Mouse (Mus musculus): ENCODE measurements at regions not wholly inside any gene's neighbourhood (a gene's known extent, or its start where the extent isn't known, plus 50 kb on each side); places are given as distances from the start of the nearest gene placed in this dataset.
A peak's percentile ranks its signal among the peaks of the same experiment; 100 is the strongest.

DNA sequence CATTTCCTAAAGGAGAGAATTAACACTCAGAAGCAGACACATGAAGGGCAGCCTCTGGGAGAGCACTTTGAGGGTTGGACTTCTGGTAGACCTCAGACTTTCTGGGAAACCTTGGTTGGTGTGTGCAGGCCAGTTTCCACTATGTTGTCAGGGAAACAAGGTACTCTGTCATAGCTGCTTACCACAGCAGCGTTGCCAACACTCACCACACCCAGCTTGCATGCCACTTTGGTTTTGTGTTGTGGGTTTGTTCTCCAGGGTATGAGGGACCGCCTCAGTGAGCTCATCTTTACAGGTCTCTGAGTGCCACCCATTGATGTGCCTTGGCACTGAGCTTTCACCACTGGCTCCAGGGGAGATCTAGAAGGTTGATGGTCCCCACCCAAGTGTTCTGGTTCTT, 62.8 kb upstream of the Ywhaq start:
- no peak for DNase-seq

DNA sequence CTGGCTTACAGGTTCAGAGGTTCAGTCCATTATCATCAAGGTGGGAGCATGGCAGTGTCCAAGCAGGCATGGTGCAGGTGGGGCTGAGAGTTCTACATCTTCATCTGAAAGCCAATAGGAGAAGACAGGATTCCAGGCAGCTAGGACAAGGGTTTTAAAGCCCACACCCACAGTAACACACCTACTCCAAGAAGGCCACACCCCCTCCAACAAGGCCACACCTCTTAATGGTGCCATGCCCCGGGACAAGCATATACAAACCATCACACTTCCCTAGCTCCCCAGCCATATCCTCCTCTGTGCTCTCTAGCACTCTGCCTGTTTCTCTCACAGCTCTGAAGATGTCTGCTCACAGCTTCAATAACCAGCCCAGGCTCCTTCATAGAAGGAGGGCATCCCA, 61.8 kb upstream of the Ywhaq start:
- no peak for DNase-seq

DNA sequence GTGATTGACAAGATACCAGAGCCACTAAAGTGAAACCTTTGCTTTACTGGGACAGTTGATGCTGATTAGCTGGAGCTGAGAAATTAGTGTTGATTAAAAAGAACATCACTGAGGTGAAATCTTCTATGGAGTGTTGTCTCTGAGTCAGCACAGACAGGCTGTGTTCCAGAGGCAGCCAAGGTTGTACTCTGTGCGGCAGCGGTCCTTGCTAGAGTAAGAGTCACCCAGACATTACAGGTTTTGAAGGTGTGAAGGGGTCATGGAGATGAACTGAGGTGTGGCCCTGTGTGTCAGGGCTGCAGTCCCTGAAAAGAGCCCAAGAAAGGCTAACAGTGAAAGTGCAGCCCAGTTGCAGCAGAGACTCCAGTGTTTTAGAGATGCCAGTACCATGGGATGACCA, 59.1 kb upstream of the Ywhaq start:
- no peak for DNase-seq

DNA sequence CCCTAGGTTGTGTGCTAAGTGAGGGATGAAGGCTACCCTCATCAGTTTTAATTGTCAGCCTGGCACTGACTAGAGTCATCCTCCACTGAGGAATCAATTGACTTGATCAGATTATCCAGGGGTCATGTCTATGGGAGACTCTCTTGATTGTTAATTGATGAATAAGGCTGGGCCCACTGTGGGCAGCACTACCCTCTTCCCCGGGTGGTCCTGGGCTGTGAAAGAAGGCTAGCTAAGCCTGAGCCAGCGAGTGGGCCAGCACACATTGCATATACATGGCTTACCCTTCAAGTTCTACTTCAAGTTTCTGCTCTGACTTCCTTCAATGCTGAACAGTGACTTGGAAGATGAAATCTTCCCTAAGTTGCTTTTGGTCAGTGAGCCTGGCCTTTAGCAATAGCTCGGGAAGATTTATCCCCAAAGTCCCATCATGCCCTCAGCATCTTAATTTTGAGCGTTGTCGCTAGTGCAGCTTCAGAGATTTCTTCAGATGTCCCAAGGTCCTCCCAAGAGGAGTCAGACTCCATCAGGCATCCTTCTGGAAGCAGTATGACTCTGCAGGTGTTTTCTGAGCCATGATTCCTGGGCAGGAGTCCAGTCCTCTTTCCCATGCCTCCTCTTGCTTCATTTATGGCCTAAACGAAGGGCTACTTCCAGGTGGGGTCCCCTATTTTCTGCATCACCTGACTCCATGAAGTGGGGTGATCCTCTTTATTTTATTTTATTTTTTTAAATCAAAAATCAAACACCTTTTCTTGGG, 55.7 kb upstream of the Ywhaq start:
- DNase-seq: no peak

DNA sequence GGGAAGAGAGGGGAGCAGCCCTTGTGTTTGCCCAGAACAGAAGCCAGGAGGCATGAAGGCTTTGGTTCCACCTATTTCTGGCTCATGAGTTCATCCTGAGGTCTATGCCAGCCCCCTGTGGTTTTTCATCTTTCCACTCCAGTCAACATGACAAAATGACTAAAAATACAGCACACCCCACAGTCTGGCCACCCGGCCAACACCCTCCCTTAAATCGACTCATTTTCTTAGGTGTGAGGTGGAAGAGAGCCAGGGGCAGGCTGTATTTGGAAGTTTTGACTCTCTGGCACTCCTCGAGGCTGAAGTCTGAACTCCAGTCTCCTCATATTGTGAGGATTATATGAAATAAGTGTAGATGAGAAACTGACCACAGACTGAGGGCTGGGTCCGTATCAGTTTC, 55.0 kb upstream of the Ywhaq start:
- peak; percentile 15 for DNase-seq

DNA sequence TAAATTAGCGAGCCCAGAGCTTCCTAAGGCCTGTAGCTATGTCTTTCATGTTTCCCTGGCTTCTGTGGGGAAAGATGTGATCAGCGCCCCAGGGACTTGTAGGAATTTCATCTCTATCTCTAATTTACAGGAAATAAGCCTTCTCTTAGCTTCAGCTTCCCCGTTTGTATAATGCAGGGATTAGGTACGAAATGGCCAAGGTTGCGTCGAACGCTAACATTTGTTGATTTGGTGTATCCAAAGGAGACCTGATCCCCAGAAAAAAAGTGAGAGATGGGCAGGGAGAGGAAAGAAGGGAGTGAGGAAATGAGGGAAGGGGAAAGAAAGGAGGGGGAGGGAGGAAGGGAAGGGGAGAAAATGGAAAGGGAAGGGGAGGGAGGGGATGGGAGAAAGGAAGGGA, 54.5 kb upstream of the Ywhaq start:
- no peak for DNase-seq

DNA sequence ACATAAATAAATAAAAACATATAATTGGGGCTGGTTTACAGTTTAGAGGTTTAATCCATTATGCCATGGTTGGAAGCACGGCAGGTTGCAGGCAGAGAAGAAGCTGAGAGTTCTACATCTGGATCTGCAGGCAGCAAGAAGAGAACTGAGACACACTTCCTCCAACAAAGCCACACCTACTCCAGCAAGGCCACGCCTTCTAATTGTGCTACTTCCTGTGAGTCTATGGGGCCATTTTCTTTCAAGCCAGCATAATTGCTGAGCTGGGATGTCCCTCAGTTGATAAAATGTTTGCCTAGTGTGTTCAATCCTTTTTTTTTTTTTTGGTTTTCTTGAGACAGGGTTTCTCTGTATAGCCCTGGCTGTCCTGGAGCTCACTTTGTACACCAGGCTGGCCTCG, 52.8 kb upstream of the Ywhaq start:
- DNase-seq: no peak

Data from right cerebral cortex, adult 18-20 months (tissue).